Mouse (Mus musculus): ENCODE data around the gene Dmrta2. TPM values are rescaled to one million over a fixed set of nuclear protein-coding genes. Genes with fewer than 3 reads are reported as not detected.

Gene Dmrta2
- polyA plus RNA-seq, 1 experiment from 2014 or later = not detected

GRCm38 (mm10) chr4:109978858-109979340 lies 1.0 kb downstream of the Dmrta2 start:
- ATAC-seq = no peak
- Histone ChIP-seq H3K4me2 (replicated peaks; ENCODE audit: low read depth) (no peak overlapping the region), H3K9me3 (ENCODE audit: control insufficient read depth) (no peaks in the 10 kb centered on the region), H3K27ac (ENCODE audit: low read depth, low read length) (no peak overlapping the region), H3K4me3 (ENCODE audit: low read depth, low read length) (no peak overlapping the region; the same call in 1 of the 2 replicates), H3K36me3 (ENCODE audit: control insufficient read depth, insufficient read depth) (no peaks in the 10 kb centered on the region), H3K4me1 (replicated peaks; ENCODE audit: control insufficient read depth, insufficient read depth, low read length) (no peaks in the 10 kb centered on the region), H3K9ac (ENCODE audit: low read depth, low read length) (no peak overlapping the region), H3K27me3 (replicated peaks; ENCODE audit: control insufficient read depth, insufficient read depth, low read length) (peaks cover 98% of the 10 kb centered on the region)
- no peak for TF ChIP-seq CTCF (IDR thresholded peaks at IDR 0.05; ENCODE audit: low read depth)
- WGBS = 5% methylated on average over 9 of the region's 9 CpGs

GRCm38 (mm10) chr4:109979461-109980320 lies 1.8 kb downstream of the Dmrta2 start:
- Histone ChIP-seq H3K4me2 (replicated peaks; ENCODE audit: low read depth) (peak overlapping the region; percentile 35), H3K27ac (ENCODE audit: low read depth, low read length) (no peak overlapping the region)
- no peak for ATAC-seq

GRCm38 (mm10) chr4:109980321-109981082 lies 2.6 kb downstream of the Dmrta2 start:
- H3K4me2 ChIP-seq (replicated peaks; ENCODE audit: low read depth) = peak overlapping the region; percentile 35; the same call in 1 of the 2 replicates
- no peaks in the 10 kb centered on the region for H3K36me3 ChIP-seq (ENCODE audit: control insufficient read depth, insufficient read depth)
- 9% methylated on average over 29 of the region's 29 CpGs for WGBS
- H3K9me3 ChIP-seq (ENCODE audit: control insufficient read depth) = no peaks in the 10 kb centered on the region
- no peak for TF ChIP-seq CTCF (IDR thresholded peaks at IDR 0.05; ENCODE audit: low read depth)
- no peaks in the 10 kb centered on the region for H3K4me1 ChIP-seq (replicated peaks; ENCODE audit: control insufficient read depth, insufficient read depth, low read length)
- H3K4me3 ChIP-seq (ENCODE audit: low read depth, low read length) = no peak overlapping the region
- ATAC-seq = no peak
- peaks cover 98% of the 10 kb centered on the region for H3K27me3 ChIP-seq (replicated peaks; ENCODE audit: control insufficient read depth, insufficient read depth, low read length)
- no peak overlapping the region for H3K27ac ChIP-seq (ENCODE audit: low read depth, low read length)
- no peak overlapping the region for H3K9ac ChIP-seq (ENCODE audit: low read depth, low read length)

More at GRCm38 (mm10) chr4:109979461-109980320, 1.8 kb downstream of the Dmrta2 start:
- no peak for TF ChIP-seq CTCF (IDR thresholded peaks at IDR 0.05; ENCODE audit: low read depth)
- Histone ChIP-seq H3K4me3 (ENCODE audit: low read depth, low read length) (peak overlapping the region; percentile 17), H3K9ac (ENCODE audit: low read depth, low read length) (no peak overlapping the region), H3K4me1 (replicated peaks; ENCODE audit: control insufficient read depth, insufficient read depth, low read length) (no peaks in the 10 kb centered on the region), H3K9me3 (ENCODE audit: control insufficient read depth) (no peaks in the 10 kb centered on the region), H3K36me3 (ENCODE audit: control insufficient read depth, insufficient read depth) (no peaks in the 10 kb centered on the region), H3K27me3 (replicated peaks; ENCODE audit: control insufficient read depth, insufficient read depth, low read length) (peaks cover 98% of the 10 kb centered on the region)
- WGBS = 2% methylated on average over 65 of the region's 66 CpGs

GRCm38 (mm10) chr4:109981083-109981870 lies 3.4 kb downstream of the Dmrta2 start:
- WGBS = 3% methylated on average over 36 of the region's 37 CpGs
- Histone ChIP-seq H3K9ac (ENCODE audit: low read depth, low read length) (no peak overlapping the region), H3K4me2 (replicated peaks; ENCODE audit: low read depth) (peak overlapping the region; percentile 60), H3K36me3 (ENCODE audit: control insufficient read depth, insufficient read depth) (no peaks in the 10 kb centered on the region), H3K4me1 (replicated peaks; ENCODE audit: control insufficient read depth, insufficient read depth, low read length) (no peaks in the 10 kb centered on the region), H3K9me3 (ENCODE audit: control insufficient read depth) (no peaks in the 10 kb centered on the region), H3K27ac (ENCODE audit: low read depth, low read length) (no peak overlapping the region), H3K4me3 (ENCODE audit: low read depth, low read length) (peak overlapping the region; percentile 35), H3K27me3 (replicated peaks; ENCODE audit: control insufficient read depth, insufficient read depth, low read length) (peaks cover 98% of the 10 kb centered on the region)
- ATAC-seq = no peak
- TF ChIP-seq CTCF (IDR thresholded peaks at IDR 0.05; ENCODE audit: low read depth) = no peak

GRCm38 (mm10) chr4:109981871-109982680 lies 4.2 kb downstream of the Dmrta2 start:
- ATAC-seq = no peak
- Histone ChIP-seq H3K36me3 (ENCODE audit: control insufficient read depth, insufficient read depth) (no peaks in the 10 kb centered on the region), H3K27me3 (replicated peaks; ENCODE audit: control insufficient read depth, insufficient read depth, low read length) (peaks cover 98% of the 10 kb centered on the region), H3K4me3 (ENCODE audit: low read depth, low read length) (peak overlapping the region; percentile 35), H3K27ac (ENCODE audit: low read depth, low read length) (no peak overlapping the region), H3K9ac (ENCODE audit: low read depth, low read length) (no peak overlapping the region), H3K4me1 (replicated peaks; ENCODE audit: control insufficient read depth, insufficient read depth, low read length) (no peaks in the 10 kb centered on the region), H3K4me2 (replicated peaks; ENCODE audit: low read depth) (peak overlapping the region; percentile 60), H3K9me3 (ENCODE audit: control insufficient read depth) (no peaks in the 10 kb centered on the region)
- WGBS = 2% methylated on average over 67 of the region's 99 CpGs
- TF ChIP-seq CTCF (IDR thresholded peaks at IDR 0.05; ENCODE audit: low read depth) = no peak
